Mouse (Mus musculus): ENCODE data around the gene Tarbp2.

Gene Tarbp2

DNA sequence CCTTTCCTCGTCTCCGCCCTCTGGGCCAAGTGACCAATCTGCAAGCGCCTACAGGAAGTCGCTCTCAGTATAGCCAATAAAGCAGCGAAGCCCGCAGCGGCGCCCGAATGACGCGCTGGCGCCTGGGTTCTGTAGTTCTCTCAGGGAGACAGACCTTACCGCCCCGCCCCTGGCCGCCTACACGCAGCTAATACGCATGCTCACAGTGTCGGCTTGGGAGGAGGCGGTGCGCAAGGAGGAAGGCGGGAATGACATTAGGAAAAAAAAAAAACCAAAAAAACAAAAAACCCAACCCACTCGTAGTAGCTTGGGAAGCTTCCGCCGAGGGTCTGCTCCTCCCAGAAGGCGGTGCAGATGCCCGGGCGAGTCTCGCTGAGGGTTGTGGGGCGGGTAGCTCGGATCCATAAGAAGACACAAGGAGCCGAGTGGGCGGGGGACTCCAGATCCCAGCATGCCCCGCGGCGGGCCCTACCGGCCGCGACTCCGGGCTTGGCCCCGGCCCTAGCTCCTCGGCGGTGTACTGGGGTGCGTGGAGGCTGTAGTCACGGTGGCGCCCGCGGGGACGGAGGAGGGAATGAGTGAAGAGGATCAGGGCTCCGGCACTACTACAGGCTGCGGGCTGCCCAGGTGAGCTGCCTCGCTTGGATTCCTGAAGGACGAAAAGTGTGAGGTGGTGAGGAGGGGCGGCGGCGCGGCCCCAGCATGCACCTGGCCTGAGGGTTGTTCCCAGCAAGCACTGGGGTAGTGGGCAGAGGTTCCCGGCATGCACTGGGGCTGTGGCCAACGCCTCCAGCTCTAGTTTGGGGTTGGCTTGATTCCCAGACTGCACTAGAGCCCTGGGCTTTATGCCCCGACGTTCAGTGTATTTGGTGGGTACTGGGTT, at the start of gene Tarbp2:
Gene Tarbp2, plus strand, starts transcription at position 217 of the 883 bp plus-strand sequence.
- DNase-seq, result peak; percentile 99

GRCm38 (mm10) chr15:102468675-102469370, 49.2 kb upstream of the Tarbp2 start:
- no peak for DNase-seq

GRCm38 (mm10) chr15:102470183-102470604, 47.8 kb upstream of the Tarbp2 start, which contains the start of gene Pcbp2:
Pcbp2 (plus strand) TSS chr15:102470539.
- peak; percentile 91 for DNase-seq

DNA sequence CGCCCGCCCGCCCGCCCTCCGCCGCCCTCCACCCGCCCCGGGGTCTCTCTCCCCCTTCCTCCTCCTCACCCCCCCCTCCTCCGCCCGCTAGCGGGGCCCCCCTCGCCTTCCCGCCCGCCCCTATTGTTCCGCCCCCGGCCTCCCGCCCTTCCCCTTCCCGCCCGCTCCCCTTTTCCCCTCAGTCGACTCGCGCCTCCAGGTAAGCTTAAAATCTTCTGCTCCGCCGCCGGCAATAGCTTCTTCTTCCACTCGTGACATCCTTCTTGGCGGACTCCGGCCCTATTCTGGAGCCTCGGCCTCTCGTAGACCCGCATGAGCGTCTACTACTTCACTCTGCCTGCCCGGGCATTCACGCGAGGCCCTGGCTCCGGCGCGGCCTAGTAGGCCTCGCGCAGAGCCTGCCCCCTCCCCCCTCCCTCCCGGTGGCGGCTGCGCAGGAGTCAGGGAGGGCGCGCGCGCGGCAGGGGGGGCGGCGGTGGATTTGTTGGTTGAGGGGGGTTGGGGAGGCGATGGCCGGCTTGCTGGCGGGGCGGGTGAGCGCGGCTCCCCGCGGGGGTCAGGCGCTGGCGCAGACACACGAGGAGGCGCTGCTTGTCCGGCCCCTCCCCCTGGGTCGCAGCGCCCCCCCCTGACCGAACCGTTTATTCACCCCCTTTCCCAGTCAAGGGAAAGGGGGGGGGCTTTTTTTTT, 47.2 kb upstream of the Tarbp2 start:
- DNase-seq, result peak; percentile 89

DNA sequence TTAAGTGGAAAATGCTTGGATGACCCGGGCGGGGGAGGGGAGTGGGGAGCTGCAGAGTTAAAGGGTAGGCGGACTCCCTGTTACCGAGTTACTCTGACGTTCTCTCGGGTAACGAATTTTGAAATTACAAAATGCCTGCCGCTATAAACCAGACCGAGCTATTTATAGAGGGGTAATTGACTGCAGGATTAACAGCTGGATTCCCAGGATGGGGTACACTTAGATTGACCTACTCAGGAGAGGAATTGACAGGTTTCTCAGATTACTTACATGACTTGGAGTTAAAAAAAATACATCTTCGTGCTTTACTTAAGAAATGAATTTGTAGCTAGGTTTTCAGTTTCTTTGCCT, 46.7 kb upstream of the Tarbp2 start:
- no peak for DNase-seq

GRCm38 (mm10) chr15:102471727-102472126, 46.3 kb upstream of the Tarbp2 start:
- DNase-seq, result no peak

GRCm38 (mm10) chr15:102473246-102473645, 44.7 kb upstream of the Tarbp2 start:
- no peak for DNase-seq

GRCm38 (mm10) chr15:102474520-102474919, 43.5 kb upstream of the Tarbp2 start:
- no peak for DNase-seq

DNA sequence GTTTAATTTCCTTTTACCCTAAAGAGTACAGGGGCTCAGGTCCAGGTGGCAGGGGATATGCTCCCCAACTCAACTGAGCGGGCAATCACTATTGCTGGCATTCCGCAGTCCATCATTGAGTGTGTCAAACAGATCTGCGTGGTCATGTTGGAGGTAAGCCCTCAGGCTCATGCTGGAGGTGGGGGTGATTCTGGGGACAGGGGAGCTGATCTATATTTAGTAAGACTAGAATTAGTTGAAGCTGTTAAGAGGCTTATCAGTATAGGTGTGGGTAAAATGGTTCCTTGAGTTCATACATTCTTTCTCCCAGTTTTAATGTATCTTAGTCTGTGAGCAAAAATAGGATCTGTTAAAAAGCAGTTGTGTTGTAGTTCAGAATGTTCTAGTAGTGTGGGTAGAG, 34.9 kb upstream of the Tarbp2 start:
- DNase-seq, result no peak

- DNase-seq, result no peak
These were observed 32.1 kb upstream of the Tarbp2 start for GRCm38 (mm10) chr15:102485853-102486252.

DNA sequence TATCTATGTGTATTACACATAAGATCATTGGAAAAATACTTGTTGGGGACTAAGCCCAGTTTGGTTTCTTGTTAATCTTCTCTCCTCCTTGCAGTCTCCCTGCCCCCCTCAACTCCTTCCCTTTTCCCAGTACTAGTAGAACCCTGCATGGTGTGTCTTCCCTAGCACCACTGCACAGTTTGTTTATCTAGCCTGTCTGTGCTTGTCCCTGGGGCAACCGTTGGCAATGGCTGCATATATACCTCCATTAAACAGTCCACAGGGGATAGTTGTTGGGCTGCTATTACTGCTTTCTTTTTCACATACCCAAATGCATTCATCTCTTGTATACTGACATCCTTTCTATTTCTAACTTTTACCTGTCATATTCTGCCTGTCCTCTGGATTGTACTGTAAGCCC, 30.3 kb upstream of the Tarbp2 start:
- no peak for DNase-seq

DNA sequence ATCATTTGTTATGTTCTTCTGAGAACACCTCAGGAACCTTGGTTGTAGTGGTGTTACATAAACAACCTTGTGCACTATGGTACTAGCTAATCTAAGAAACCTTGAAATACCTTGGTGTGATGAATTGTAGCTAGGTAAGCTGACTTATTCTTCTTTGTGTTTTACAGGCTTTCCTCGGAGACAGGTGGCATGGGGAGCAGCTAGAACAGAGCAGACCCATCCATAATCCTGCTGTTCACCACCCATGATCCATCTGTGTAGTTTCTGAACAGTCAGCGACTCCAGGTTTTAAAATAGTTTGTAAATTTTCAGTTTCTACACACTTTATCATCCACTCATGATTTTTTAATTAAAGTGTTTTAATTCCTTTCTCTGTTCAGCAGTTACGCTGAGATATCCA, 19.7 kb upstream of the Tarbp2 start:
- DNase-seq, result no peak

DNA sequence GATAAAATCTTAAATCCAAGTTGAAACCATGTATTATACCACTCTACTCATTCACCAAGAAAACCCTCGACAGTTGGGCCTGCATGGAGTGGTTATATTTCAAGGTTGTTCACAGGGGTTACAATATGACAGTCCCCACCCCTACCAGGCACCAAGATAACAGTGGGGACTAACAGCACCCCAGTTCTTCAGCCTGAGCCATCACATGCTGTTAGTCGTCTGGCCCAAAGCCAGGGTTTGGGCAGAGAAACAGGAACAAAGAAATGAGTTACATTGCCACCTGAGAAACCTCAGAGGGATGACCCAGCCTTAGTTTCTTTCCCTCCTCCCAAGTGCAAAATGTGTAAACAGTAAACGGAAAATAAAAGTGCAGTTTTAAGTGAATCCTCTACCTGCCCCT, 18.6 kb upstream of the Tarbp2 start:
- DNase-seq, result no peak

GRCm38 (mm10) chr15:102499851-102500250, 18.1 kb upstream of the Tarbp2 start:
- DNase-seq, result no peak

DNA sequence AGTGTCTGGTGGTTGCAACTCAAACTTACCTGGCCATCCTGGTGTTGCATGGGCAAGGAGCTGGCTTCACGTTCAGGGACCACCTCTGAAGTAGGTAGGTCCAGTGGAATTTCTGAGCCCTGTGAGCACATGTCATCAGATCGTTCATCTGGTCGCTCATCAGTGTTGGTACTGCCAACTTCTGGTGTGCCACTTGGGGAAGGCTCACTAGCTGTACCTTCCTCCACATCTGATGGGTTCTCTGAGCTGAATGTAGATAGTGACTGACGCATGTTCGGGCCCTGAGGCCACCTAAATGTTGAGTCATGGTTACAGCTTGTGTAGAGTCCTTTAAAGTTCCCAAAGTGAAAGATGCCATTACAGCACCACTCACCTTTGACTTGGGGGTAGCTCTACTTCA, 17.5 kb upstream of the Tarbp2 start:
- no peak for DNase-seq

GRCm38 (mm10) chr15:102501084-102501814, 16.7 kb upstream of the Tarbp2 start:
- no peak for DNase-seq

GRCm38 (mm10) chr15:102502254-102502840, 15.6 kb upstream of the Tarbp2 start:
- DNase-seq, result no peak

GRCm38 (mm10) chr15:102503447-102503846, 14.5 kb upstream of the Tarbp2 start, which contains the start of gene Gm10337:
Gm10337 (plus strand) TSS chr15:102503722.
- no peak for DNase-seq

DNA sequence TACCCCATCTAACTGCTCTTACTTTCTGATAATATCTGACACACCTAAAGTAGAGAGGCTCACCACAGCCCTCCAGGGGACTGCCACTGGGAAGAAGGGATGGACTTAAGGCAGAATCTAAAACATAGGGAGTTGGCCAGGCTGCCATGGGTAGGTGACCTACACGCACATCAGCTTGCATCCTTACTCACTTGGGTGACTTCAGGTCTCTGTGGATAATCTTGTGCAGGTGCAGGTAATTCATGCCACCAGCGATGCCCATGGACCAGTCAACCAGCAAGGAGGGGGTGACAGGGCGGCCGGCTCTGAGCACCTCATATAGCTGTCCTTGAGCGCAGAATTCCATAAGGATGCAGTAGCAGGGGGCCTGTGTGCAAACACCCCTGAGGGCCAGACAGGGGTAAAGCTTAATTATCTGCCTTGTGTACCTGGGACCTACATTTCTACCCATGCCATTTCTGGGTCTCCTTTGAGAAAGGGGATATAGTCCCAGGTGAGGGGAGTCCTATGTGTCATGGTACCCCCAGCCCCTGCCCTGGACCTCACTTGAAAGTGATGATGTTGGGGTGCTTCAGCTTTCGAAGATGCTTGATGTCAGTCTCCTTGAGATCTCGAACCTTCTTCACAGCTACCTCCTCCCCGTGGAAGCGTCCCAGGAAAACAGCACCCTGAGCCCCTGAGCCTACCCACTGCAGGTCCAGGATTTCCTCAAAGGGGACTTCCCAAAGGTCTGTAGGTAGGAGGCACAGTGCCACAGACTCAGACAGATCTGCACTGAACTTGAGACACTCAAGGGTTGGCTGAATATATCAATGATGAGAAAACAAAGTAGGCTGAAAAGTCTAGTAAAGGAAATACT, 13.8 kb upstream of the Tarbp2 start:
- no peak for DNase-seq

- DNase-seq, result no peak
These were observed 12.8 kb upstream of the Tarbp2 start for GRCm38 (mm10) chr15:102505073-102505769.

All from kidney, adult 18-20 months (tissue).